Mouse (Mus musculus): ENCODE measurements around the gene Ppfibp1.

DNA sequence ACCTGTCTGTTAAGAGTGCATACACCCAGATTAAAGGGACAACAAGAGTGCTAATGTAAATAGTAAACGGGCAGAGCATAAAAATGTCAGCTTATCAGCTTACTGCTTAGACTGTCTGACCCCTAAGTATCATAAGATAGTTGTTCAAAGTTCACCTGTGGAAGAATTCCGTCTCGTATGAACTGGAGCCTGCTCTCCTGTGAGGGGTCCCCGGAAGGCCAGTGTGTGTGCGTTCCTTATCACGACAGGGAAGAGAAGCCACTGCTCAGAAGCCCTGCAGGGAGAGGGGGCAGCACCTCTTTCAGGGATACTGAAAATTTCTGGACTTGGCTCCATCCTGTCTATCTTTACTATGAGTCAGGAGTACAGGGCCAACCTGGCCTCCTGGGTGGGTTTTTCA lies 108.7 kb downstream of the Ppfibp1 start:
- TF ChIP-seq CTCF (IDR thresholded peaks at IDR 0.05), result no peak
- no peak for TF ChIP-seq EP300 (IDR thresholded peaks at IDR 0.05)
